Mouse (Mus musculus) T-helper 1 cell (primary cell): ENCODE results near the gene Plin5.

Source experiments
- in situ Hi-C: fragments of 300-600 bp; cut with MboI, MseI; formaldehyde crosslinking; loops from one replicate; pipeline ENCODE4 v1.15.1; 2025; ENCODE audit warnings: high pct_unique_total_duplicates

Plin5 gene

GRCm38 (mm10) chr17:56133457-56134363 lies 16.3 kb upstream of the Plin5 start:
- in situ Hi-C loops, result loop anchor here (5.0 kb wide), 1 partner anchor 124 kb away; the partner anchor contains the start of gene Fem1a

DNA sequence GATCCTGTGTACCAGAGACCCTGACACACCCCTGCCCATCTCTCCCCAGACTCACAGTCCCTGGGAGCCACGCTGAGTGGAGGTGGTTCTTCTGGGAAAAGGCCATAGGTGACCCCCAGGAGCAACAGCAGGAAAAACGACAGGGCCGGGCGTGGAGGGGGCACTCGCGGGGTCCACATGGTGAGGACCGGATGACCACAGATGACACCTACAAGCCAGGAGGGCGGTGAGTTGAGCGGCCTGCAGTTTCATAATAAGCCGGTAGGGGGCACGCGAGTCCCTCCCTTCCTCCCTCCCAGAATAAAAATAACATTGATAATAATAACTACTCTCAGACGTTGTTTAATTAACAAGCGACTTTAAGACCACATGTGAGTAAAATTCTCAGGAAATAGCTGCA lies 15.3 kb upstream of the Plin5 start:
- in situ Hi-C loops, result loop anchor here (5.0 kb wide), 1 partner anchor 125 kb away; the partner anchor contains the start of gene Fem1a

DNA sequence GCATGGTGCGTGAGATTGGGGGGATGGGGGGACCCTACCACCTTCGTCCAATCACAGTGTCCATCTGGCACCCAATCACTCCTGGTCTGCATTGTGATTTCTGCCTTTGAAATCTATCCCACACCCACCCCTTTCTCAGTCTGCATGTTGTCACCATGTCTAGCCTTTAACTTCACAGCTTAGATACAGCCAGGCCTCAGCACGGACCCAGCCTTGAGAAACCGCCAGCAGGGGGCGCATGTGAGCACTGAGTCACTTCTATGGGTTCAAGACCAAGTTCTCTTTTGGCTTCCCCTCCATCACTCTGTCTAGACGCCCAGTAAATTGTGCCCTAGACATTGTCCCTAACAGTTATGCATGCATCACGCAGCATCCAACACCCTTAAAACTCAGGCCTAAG lies 14.4 kb upstream of the Plin5 start:
- in situ Hi-C loops, result loop anchor here (5.0 kb wide), 1 partner anchor 125 kb away; the partner anchor contains the start of gene Fem1a

- in situ Hi-C loops, result loop anchor here (5.0 kb wide), 1 partner anchor 126 kb away; the partner anchor contains the start of gene Fem1a
These were observed 13.7 kb upstream of the Plin5 start for GRCm38 (mm10) chr17:56131136-56131535.

GRCm38 (mm10) chr17:56128246-56128645 lies 10.8 kb upstream of the Plin5 start:
- in situ Hi-C loops, result no loop called here

DNA sequence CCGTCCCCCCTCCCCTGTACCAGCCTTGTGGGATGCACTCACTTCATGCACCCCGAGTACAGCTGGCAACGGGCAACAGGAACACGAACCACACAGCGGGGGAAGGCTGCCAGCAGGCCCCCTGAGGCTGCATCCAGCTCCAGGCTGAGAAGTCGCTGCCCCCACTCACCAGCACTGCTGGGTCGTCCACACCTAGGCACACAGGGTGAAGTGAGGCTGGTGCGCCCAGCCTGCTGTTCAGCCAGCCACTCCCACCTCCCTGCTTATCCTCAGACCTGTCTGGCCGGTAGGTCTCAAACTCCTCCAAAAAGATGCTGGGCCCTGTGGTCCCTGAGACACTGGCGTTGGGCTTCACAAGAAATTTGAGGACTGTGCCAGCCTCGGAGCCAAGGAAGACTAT lies 8.8 kb upstream of the Plin5 start:
- in situ Hi-C loops, result no loop called here

- in situ Hi-C loops, result no loop called here
These were observed 7.9 kb upstream of the Plin5 start for GRCm38 (mm10) chr17:56125276-56125630.

GRCm38 (mm10) chr17:56124377-56125275 lies 7.2 kb upstream of the Plin5 start:
- in situ Hi-C loops, result no loop called here

GRCm38 (mm10) chr17:56123681-56124340 lies 6.4 kb upstream of the Plin5 start:
- in situ Hi-C loops, result no loop called here

- in situ Hi-C loops, result no loop called here
These were observed 5.8 kb upstream of the Plin5 start for GRCm38 (mm10) chr17:56123161-56123560.

DNA sequence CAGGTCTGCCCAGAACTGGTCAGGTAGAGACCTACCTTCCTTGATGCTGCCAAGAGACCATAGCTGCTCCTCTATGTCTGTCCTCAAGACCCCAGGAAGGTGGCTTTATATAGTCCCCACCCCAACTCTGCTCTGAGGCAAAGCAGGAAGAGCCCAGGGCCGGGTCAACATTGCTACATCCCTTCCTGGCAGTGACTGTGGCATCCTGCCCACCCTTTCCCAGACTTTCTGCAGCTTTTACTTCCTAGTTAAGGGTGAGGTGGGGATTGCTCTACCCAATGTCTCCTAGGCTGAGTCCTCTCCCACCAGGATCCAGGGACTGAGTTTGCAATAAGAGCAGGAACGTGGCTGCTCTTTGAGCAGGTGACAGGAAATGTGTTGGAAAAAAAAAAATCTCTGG lies 4.4 kb upstream of the Plin5 start, which contains the start of gene Lrg1:
TSS of gene Lrg1 (minus strand) at position 176 of the 400 bp plus-strand sequence.
- in situ Hi-C loops, result no loop called here

GRCm38 (mm10) chr17:56119981-56120880 lies 2.8 kb upstream of the Plin5 start:
- in situ Hi-C loops, result no loop called here

DNA sequence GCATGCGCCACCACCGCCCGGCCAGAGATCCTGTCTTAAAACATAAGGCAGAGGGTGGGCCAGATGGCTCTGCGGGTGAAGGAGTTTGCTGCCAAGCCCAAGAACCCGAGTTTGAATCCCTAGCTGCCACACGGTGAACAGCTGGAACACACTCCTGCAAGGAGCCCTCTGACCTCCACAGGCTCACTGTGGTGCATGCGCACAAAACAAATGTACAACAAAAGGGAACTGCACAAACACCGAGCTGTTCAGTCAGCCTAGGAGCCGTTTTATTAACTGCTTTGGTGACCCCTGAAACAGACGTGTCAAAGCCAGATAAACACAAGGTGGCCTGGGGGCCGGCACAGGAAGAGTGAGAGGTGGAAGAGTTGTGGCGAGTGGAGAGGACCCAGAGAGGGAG lies 2.0 kb upstream of the Plin5 start:
- in situ Hi-C loops, result no loop called here

DNA sequence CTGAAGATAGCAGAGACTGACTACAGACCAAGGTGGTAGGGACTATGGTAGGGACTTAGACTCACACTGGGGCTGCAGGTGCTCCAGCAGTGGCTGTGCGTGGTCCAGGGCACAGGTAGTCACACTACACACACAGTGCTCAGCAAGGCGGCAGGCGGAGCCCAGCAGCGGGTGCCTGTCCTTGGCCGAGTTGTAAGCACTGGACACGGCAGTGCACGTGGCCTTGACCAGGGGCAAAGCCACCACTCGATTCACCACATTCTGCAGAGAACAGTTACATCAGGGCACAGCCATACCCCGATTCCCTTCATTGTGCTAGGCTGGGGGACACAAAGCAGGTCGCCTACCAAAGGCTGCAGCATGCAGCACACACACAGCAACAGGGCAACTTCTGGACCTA lies 1.2 kb downstream of the Plin5 start:
- in situ Hi-C loops, result no loop called here

DNA sequence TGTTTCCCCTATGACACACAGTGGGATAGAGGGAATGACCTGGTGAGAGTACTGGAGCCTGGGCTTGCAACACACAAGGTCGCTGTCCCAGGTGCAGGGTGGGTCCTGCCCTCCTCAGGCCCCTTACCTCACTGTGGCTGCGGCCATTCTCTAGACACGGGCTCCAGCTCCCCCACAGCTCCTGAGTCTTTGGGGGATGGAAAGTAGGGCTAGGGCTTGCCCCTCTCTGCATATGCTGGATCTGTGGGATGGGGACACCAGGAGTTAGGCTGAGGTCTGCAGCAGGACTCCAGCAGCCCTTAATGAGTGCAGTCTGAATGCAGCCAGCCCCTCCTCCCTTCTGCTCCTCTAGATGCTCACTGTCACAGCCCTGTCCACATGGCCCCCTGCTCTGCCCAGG lies 4.7 kb downstream of the Plin5 start:
- in situ Hi-C loops, result no loop called here

GRCm38 (mm10) chr17:56111864-56112263 lies 5.5 kb downstream of the Plin5 start:
- in situ Hi-C loops, result no loop called here

GRCm38 (mm10) chr17:56111021-56111420 lies 6.4 kb downstream of the Plin5 start:
- in situ Hi-C loops, result no loop called here

GRCm38 (mm10) chr17:56110571-56110970 lies 6.8 kb downstream of the Plin5 start:
- in situ Hi-C loops, result no loop called here

- in situ Hi-C loops, result no loop called here
These were observed 8.0 kb downstream of the Plin5 start, which contains the start of gene Plin4 for GRCm38 (mm10) chr17:56109219-56110051. Gene Plin4, minus strand, starts transcription at chr17:56109803.
